Comparison of ENCODE assay signal across 8 mouse cellular contexts in the genomic region with DNA sequence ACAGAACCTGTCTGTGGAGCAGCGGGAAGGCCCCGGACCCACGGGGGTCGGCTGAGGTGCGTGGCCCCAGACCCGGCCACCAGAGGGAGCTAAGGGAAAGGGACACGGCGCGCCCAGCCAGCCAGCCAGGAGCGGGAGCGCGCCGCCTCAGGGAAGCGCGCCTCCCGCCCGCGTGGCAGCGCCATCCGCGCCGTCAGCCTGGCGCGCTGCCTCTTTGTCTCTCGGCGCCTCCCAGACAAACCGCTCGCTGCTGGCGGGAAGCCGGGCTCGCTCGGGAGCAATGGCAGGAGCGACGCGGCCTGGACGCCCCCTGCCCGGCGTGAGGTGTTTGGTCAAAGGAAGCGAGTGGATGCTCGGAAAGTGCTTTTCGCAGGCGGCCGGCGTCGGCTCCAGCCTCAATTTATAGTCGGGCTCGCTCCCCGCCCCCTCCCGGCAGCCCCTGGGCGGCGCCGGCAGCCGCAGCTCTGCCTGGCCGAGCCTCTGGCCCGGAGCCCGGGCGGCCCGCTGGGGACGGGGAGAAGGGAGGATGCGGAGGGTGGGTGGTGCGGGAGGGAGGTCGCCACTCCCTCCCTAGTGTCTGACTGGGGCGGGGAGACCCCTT. TPM values are rescaled to one million over a fixed set of nuclear protein-coding genes. Genes with fewer than 3 reads are reported as not detected.
A peak's percentile ranks its signal among the peaks of the same experiment; 100 is the strongest.
DNase-seq lines count a peak whose midpoint lies in the region; ATAC-seq and TF ChIP-seq lines count a peak whose summit lies in the region.

No protein-coding gene starts in this region.

- TF ChIP-seq CTCF in spleen, adult 2 months (IDR thresholded peaks at IDR 0.05; ENCODE audit: extremely low read depth, insufficient read depth, insufficient read length, insufficient replicate concordance), result peak; percentile 66

- H3K27ac ChIP-seq in embryonic facial prominence, embryonic 13.5 days, result peak overlapping the region; percentile 99
- H3K27ac ChIP-seq in limb, embryonic 14.5 days (replicated peaks; ENCODE audit: low read depth, low read length), result peak overlapping the region; percentile 99
- H3K27ac ChIP-seq in midbrain, embryonic 16.5 days (ENCODE audit: low read length), result peak overlapping the region; percentile 99
- peak overlapping the region; percentile 68 for H3K27ac ChIP-seq in spleen, adult 2 months (ENCODE audit: insufficient read depth, low read length)

- no peaks in the 10 kb centered on the region for H3K27me3 ChIP-seq in embryonic facial prominence, embryonic 13.5 days
- H3K27me3 ChIP-seq in limb, embryonic 14.5 days (ENCODE audit: control insufficient read depth, insufficient read depth, low read length), result no peaks in the 10 kb centered on the region
- no peaks in the 10 kb centered on the region for H3K27me3 ChIP-seq in midbrain, embryonic 16.5 days (ENCODE audit: control insufficient read depth, insufficient read depth, low read depth, low read length)
- no peaks in the 10 kb centered on the region for H3K27me3 ChIP-seq in spleen, adult 2 months (ENCODE audit: control insufficient read depth, insufficient read depth, low read length)

- peaks cover 10% of the 10 kb centered on the region for H3K36me3 ChIP-seq in embryonic facial prominence, embryonic 13.5 days
- H3K36me3 ChIP-seq in limb, embryonic 14.5 days (ENCODE audit: control insufficient read depth, insufficient read depth, low read length), result peaks cover 14% of the 10 kb centered on the region
- H3K36me3 ChIP-seq in midbrain, embryonic 16.5 days (ENCODE audit: control insufficient read depth, insufficient read depth, low read length), result no peaks in the 10 kb centered on the region
- H3K36me3 ChIP-seq in spleen, adult 2 months (ENCODE audit: control insufficient read depth, insufficient read depth, low read length), result no peaks in the 10 kb centered on the region

- ATAC-seq in embryonic facial prominence, embryonic 13.5 days (ENCODE audit: insufficient number of reproducible peaks, insufficient read depth, low FRiP score, low TSS enrichment, low read depth), result peak; percentile 80
- peak; percentile 90 for ATAC-seq in limb, embryonic 14.5 days (ENCODE audit: low FRiP score, low read depth)
- peak; percentile 83 for ATAC-seq in midbrain, embryonic 16.5 days

- H3K9me3 ChIP-seq in embryonic facial prominence, embryonic 13.5 days, result no peaks in the 10 kb centered on the region
- no peaks in the 10 kb centered on the region for H3K9me3 ChIP-seq in limb, embryonic 14.5 days (ENCODE audit: control insufficient read depth, low read length)
- H3K9me3 ChIP-seq in midbrain, embryonic 16.5 days (replicated peaks; ENCODE audit: control insufficient read depth, low read length, poor library complexity, severe bottlenecking), result no peaks in the 10 kb centered on the region

- peak; percentile 92 for TF ChIP-seq POLR2A in limb, embryonic 14.5 days (IDR thresholded peaks at IDR 0.05; ENCODE audit: borderline replicate concordance, extremely low read depth, insufficient read depth, insufficient read length)
- no peak for TF ChIP-seq POLR2A in spleen, adult 2 months (IDR thresholded peaks at IDR 0.05; ENCODE audit: low read depth, low read length)

- H3K4me3 ChIP-seq in embryonic facial prominence, embryonic 13.5 days, result peak overlapping the region; percentile 56
- peak overlapping the region; percentile 58 for H3K4me3 ChIP-seq in limb, embryonic 14.5 days (replicated peaks; ENCODE audit: low read length)
- H3K4me3 ChIP-seq in midbrain, embryonic 16.5 days (ENCODE audit: low read depth, low read length), result peak overlapping the region; percentile 52
- H3K4me3 ChIP-seq in spleen, adult 2 months (ENCODE audit: extremely low read depth, insufficient read depth, insufficient read length), result peak overlapping the region; percentile 76

- H3K4me2 ChIP-seq in embryonic facial prominence, embryonic 13.5 days, result peak overlapping the region; percentile 69
- H3K4me2 ChIP-seq in limb, embryonic 14.5 days (replicated peaks; ENCODE audit: low read depth, low read length, severe bottlenecking), result peak overlapping the region; percentile 76
- peak overlapping the region; percentile 79 for H3K4me2 ChIP-seq in midbrain, embryonic 16.5 days (ENCODE audit: low read length)

- peaks cover 46% of the 10 kb centered on the region for H3K4me1 ChIP-seq in embryonic facial prominence, embryonic 13.5 days
- H3K4me1 ChIP-seq in limb, embryonic 14.5 days (ENCODE audit: control insufficient read depth, insufficient read depth, low read length), result peaks cover 18% of the 10 kb centered on the region
- peaks cover 36% of the 10 kb centered on the region for H3K4me1 ChIP-seq in midbrain, embryonic 16.5 days (ENCODE audit: control insufficient read depth, insufficient read depth, low read length)
- peaks cover 5% of the 10 kb centered on the region; the same call in 1 of the 2 replicates for H3K4me1 ChIP-seq in spleen, adult 2 months (ENCODE audit: control insufficient read depth, insufficient read depth, insufficient read length)

- peak overlapping the region; percentile 88 for H3K9ac ChIP-seq in embryonic facial prominence, embryonic 13.5 days
- peak overlapping the region; percentile 89 for H3K9ac ChIP-seq in limb, embryonic 14.5 days (ENCODE audit: low read depth, low read length, severe bottlenecking)
- peak overlapping the region; percentile 92 for H3K9ac ChIP-seq in midbrain, embryonic 16.5 days (ENCODE audit: low read depth, low read length)

- peak; percentile 88 for DNase-seq in 3134 (ENCODE audit: extremely low read depth, insufficient read length, low spot score)
- peak; percentile 70 to 76 for DNase-seq in adrenal gland, postnatal 4 days (ENCODE audit: low spot score in 2 of 2)
- DNase-seq in heart, adult 8-10 months (ENCODE audit: low spot score), result peak; percentile 86
- peak; percentile 84 for DNase-seq in kidney, adult 9 months
- peak; percentile 86 for DNase-seq in limb, embryonic 14.5 days (ENCODE audit: low spot score)
- peak; percentile 40 to 77 for DNase-seq in spleen, adult 2 months (ENCODE audit: low read depth in 1 of 2, low spot score in 2 of 2)

- WGBS in embryonic facial prominence, embryonic 13.5 days, result under 1% methylated on average over 61 of the region's 63 CpGs
- WGBS in limb, embryonic 14.5 days, result under 1% methylated on average over 58 of the region's 63 CpGs
- under 1% methylated on average over 41 of the region's 63 CpGs for WGBS in midbrain, embryonic 16.5 days
- under 1% methylated on average over 60 of the region's 63 CpGs for WGBS in spleen, adult 2 months

RNA-seq across cellular contexts. Expression of gene Shf, which starts 20.3 kb away (rescaled TPM):
- 10 to 100 TPM; 30.5 to 32.7 TPM for total RNA-seq in adrenal gland, postnatal 4 days (2021)
- 4.3 and 6.6 TPM in 2 replicates for polyA plus RNA-seq in embryonic facial prominence, embryonic 13.5 days (2015; fragmentation: Nextera tagmentation; extraction: Ambion mirVana)
- total RNA-seq in heart, adult 8-10 months (2022), result 1 to 10 TPM; 4.4 to 7.3 (median 5.7) TPM
- polyA plus RNA-seq in limb, embryonic 14.5 days (2012; rRNA removed), result 34.1 and 34.2 TPM in 2 replicates
- 6.5 and 7.8 TPM in 2 replicates for polyA plus RNA-seq in limb, embryonic 14.5 days (2014; fragmentation: Nextera tagmentation; extraction: Ambion mirVana)
- 8.9 and 9.5 TPM in 2 replicates for polyA plus RNA-seq in midbrain, embryonic 16.5 days (2015; fragmentation: Nextera tagmentation; extraction: Ambion mirVana)
- 4.3 and 5.5 TPM in 2 replicates for polyA plus RNA-seq in spleen, adult 2 months (2012; rRNA removed)

RNA-seq across cellular contexts. Expression of gene Duox1, which starts 33.2 kb away (rescaled TPM):
- total RNA-seq in adrenal gland, postnatal 4 days (2021), result under 1 TPM in 1 of 2 experiments, not detected in 1; 0.06 TPM
- 0.31 and 0.32 TPM in 2 replicates for polyA plus RNA-seq in embryonic facial prominence, embryonic 13.5 days (2015; fragmentation: Nextera tagmentation; extraction: Ambion mirVana)
- under 1 TPM in 3 of 4 experiments, not detected in 1; 0.20 to 0.28 (median 0.27) TPM for total RNA-seq in heart, adult 8-10 months (2022)
- 1.2 and 1.5 TPM in 2 replicates for polyA plus RNA-seq in limb, embryonic 14.5 days (2012; rRNA removed)
- polyA plus RNA-seq in limb, embryonic 14.5 days (2014; fragmentation: Nextera tagmentation; extraction: Ambion mirVana), result 1.2 and 1.6 TPM in 2 replicates
- 0.07 and 0.11 TPM in 2 replicates for polyA plus RNA-seq in midbrain, embryonic 16.5 days (2015; fragmentation: Nextera tagmentation; extraction: Ambion mirVana)
- not detected in 2 replicates for polyA plus RNA-seq in spleen, adult 2 months (2012; rRNA removed)

RNA-seq across cellular contexts. Expression of gene Duoxa1, which starts 35.1 kb away (rescaled TPM):
- under 1 TPM in 1 of 2 experiments, not detected in 1; 0.25 TPM for total RNA-seq in adrenal gland, postnatal 4 days (2021)
- polyA plus RNA-seq in embryonic facial prominence, embryonic 13.5 days (2015; fragmentation: Nextera tagmentation; extraction: Ambion mirVana), result 1.6 and 1.9 TPM in 2 replicates
- under 1 TPM in 3 of 4 experiments, not detected in 1; 0.14 to 0.37 (median 0.34) TPM for total RNA-seq in heart, adult 8-10 months (2022)
- 6.9 and 9.1 TPM in 2 replicates for polyA plus RNA-seq in limb, embryonic 14.5 days (2012; rRNA removed)
- 7.9 and 10.3 TPM in 2 replicates for polyA plus RNA-seq in limb, embryonic 14.5 days (2014; fragmentation: Nextera tagmentation; extraction: Ambion mirVana)
- polyA plus RNA-seq in midbrain, embryonic 16.5 days (2015; fragmentation: Nextera tagmentation; extraction: Ambion mirVana), result 0.17 and 0.26 TPM in 2 replicates
- not detected in 2 replicates for polyA plus RNA-seq in spleen, adult 2 months (2012; rRNA removed)

RNA-seq across cellular contexts. Expression of gene Duoxa2, which starts 49.9 kb away (rescaled TPM):
- under 1 TPM in 1 of 2 experiments, not detected in 1; 0.20 TPM for total RNA-seq in adrenal gland, postnatal 4 days (2021)
- polyA plus RNA-seq in embryonic facial prominence, embryonic 13.5 days (2015; fragmentation: Nextera tagmentation; extraction: Ambion mirVana), result not detected in 2 replicates
- under 1 TPM in 3 of 4 experiments, not detected in 1; 0.17 to 0.31 (median 0.25) TPM for total RNA-seq in heart, adult 8-10 months (2022)
- 0.41 and 0.61 TPM in 2 replicates for polyA plus RNA-seq in limb, embryonic 14.5 days (2012; rRNA removed)
- 0.18 and 0.72 TPM in 2 replicates for polyA plus RNA-seq in limb, embryonic 14.5 days (2014; fragmentation: Nextera tagmentation; extraction: Ambion mirVana)
- 0.19 and 0.26 TPM in 2 replicates for polyA plus RNA-seq in midbrain, embryonic 16.5 days (2015; fragmentation: Nextera tagmentation; extraction: Ambion mirVana)
- not detected in 2 replicates for polyA plus RNA-seq in spleen, adult 2 months (2012; rRNA removed)

RNA-seq across cellular contexts. Expression of gene Duox2, which starts 50.4 kb away (rescaled TPM):
- total RNA-seq in adrenal gland, postnatal 4 days (2021), result under 1 TPM; 0.08 to 0.17 TPM
- 0.14 TPM in 1 of 2 replicates, not detected in the other for polyA plus RNA-seq in embryonic facial prominence, embryonic 13.5 days (2015; fragmentation: Nextera tagmentation; extraction: Ambion mirVana)
- total RNA-seq in heart, adult 8-10 months (2022), result under 1 TPM; 0.46 to 0.82 (median 0.54) TPM
- polyA plus RNA-seq in limb, embryonic 14.5 days (2012; rRNA removed), result 0.16 and 0.27 TPM in 2 replicates
- polyA plus RNA-seq in limb, embryonic 14.5 days (2014; fragmentation: Nextera tagmentation; extraction: Ambion mirVana), result 0.08 and 0.54 TPM in 2 replicates
- polyA plus RNA-seq in midbrain, embryonic 16.5 days (2015; fragmentation: Nextera tagmentation; extraction: Ambion mirVana), result 0.03 TPM in 1 of 2 replicates, not detected in the other
- polyA plus RNA-seq in spleen, adult 2 months (2012; rRNA removed), result 0.02 TPM in 1 of 2 replicates, not detected in the other

Comparison
In these comparisons a context has a peak if more than half of its experiments do, and no peak if none do; other contexts are left out.
1. Peak in every context shown above with its lines: DNase-seq, ATAC-seq, H3K4me3 ChIP-seq and H3K27ac ChIP-seq.